Mouse (Mus musculus): Measurements from ENCODE around the gene Frg2f1. TPM values are rescaled to one million over a fixed set of nuclear protein-coding genes. Genes with fewer than 3 reads are reported as not detected.

Frg2f1 gene
- polyA plus RNA-seq (2012; rRNA removed): 2.4 and 5.9 TPM in 2 replicates

DNA sequence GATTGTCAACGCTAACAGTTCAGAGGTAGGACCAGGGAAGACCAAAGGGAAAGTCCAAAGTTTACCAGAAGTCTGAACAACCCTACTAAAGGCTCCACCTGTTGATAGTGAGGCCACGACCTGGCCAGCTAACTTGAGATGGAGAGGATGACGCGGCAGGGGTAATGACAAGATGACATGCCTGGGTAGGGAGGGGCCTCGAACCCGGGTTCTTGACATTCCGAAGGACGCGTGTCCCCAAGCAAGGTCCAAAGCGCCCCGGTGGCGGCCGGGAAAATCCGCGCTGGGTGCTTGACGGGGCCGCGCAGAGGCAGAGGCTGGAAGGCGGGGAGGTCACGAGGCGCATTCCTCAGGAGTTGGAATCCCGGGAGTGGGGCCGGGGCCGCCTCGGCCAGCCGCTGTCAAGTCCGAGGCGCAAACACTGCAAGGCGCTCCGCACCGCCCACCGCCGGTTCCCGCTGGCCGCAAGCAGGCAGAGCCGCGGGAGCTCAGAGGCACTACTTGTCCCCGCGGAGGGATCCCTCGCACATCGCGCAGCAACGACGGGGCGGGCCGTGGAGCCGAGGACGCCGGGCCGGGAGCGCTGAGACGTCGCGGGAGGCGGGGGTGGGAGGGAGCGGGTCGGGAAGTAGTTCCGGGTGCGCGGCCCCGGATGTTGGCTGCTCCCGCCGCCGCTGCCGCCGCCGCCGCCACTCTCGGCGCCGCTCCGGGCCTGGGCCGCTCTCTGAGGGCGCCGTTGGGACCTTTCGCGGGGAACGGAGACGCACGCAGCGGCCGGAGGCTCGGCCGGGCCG is at the start of gene Frg2f1:
Frg2f1 (minus strand) TSS at position 499 of the 794 bp plus-strand sequence.

DNA sequence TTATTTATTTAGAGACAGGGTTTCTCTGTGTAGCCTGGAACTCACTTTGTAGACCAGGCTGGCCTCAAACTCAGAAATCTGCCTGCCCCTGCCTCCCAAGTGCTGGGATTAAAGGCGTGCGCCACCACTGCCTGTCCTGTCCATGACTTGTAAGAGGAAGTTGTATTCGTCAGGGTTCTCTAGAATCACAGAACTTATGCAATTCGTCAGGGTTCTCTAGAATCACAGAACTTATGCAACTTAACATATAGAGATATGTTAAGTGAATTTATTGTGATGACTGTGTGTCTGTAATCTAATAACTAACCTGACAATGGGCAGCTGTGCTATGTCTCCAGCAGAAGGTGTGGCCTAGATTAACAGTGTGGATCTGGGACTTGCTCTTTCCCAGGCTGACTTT is 2.7 kb downstream of the Frg2f1 start, which contains the start of gene Foxj3:
Foxj3 (plus strand) TSS at position 390 of the 400 bp plus-strand sequence.

DNA sequence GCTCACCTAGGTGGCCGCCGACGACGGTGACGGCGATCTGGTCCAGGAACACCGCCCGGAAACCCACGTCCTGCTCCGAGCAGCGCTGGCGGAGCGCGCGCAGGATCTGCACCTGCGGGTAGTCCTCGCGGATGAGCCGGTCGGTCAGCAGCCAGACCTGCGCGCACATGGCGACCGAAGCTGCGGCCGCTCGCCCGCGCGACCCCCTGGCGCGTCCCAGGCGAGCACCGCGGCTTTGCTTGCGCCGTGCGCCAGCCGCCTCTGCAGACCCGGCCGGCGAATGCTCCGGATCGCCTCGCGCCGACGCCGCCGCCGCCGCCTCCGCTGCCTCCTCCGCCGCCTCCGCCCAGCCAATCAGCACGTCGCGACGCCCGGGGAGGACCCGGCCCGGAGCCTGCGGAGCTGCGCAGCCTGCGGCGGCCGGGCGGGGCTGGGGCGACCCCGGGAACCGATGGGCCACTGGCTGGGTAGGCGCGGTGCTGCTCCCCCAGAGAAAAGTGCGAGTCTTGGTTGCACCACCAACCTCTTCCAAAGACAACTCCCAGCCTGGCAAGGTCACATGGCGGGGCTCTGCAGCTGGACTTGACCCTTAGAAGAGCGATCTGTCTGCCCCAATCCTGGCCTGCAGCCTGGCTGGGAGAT is 46.9 kb downstream of the Frg2f1 start, which contains the start of gene Rimkla:
Rimkla (minus strand) TSS at position 338 of the 642 bp plus-strand sequence.

Other genes starting within 250 kb of the Frg2f1 start
- 72.0 and 89.9 TPM in 2 replicates for gene Ybx1, start 244.9 kb downstream of the Frg2f1 start, polyA plus RNA-seq (2012; rRNA removed)
- gene Ppih, start 219.0 kb downstream of the Frg2f1 start, polyA plus RNA-seq (2012; rRNA removed): 0.95 and 1.0 TPM in 2 replicates
- 0.16 TPM in 1 of 2 replicates, not detected in the other for gene Ccdc30, start 124.0 kb downstream of the Frg2f1 start, polyA plus RNA-seq (2012; rRNA removed)
- gene Ppcs, start 117.1 kb downstream of the Frg2f1 start, polyA plus RNA-seq (2012; rRNA removed): 8.4 and 14.3 TPM in 2 replicates
- 0.52 and 0.53 TPM in 2 replicates for gene Zmynd12, start 116.7 kb downstream of the Frg2f1 start, polyA plus RNA-seq (2012; rRNA removed)
- 0.12 and 0.29 TPM in 2 replicates for gene Rimkla, start 46.9 kb downstream of the Frg2f1 start, polyA plus RNA-seq (2012; rRNA removed)
- gene Foxj3, start 2.5 kb downstream of the Frg2f1 start, polyA plus RNA-seq (2012; rRNA removed): 3.0 and 4.2 TPM in 2 replicates
- gene Guca2a, start 98.2 kb upstream of the Frg2f1 start, polyA plus RNA-seq (2012; rRNA removed): 0.44 and 0.58 TPM in 2 replicates
- 0.24 and 0.75 TPM in 2 replicates for gene Guca2b, start 119.4 kb upstream of the Frg2f1 start, polyA plus RNA-seq (2012; rRNA removed)
- 3.6 and 5.7 TPM in 2 replicates for gene Hivep3, start 194.3 kb upstream of the Frg2f1 start, polyA plus RNA-seq (2012; rRNA removed)

Measured in stomach, adult 2 months (tissue).